Mouse (Mus musculus): Measurements from ENCODE around the gene Nmb.
"Not testable (repeated sequence)": the region's sequence is repeated elsewhere in the genome, so short reads cannot be mapped to it uniquely, and the experiment has no call there.

Gene Nmb

DNA sequence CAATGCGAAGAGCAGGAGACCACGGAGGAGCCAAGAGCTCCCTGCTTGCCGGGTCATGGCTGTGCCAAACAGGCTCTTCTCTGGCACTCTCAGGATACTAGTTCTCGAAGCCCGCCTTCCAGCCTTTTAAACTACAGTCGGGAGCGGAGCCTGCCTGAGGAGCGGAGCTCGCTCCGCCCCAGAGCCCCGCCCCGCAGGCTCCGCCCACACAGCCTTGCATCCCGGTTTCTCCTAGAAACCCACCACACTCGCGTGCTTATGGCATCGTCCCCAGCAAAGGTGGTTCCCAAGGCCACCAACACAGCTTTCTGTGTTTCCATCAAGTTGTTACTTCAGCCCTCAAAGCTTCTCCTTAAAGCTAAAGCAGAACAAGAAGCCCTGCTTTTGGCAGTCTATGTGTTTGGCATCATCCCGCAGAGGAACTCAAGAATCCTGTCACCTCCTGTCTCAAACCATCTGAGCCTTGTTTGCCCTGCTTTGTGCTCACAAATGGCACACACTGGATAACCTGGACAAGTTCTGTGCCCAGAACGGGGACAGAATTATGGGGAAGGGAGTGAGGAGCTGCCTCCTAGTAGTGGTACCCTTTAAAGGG lies at the start of gene Nmb:
Gene Nmb (minus strand): TSS at position 156 of the 595 bp plus-strand sequence.
- DNase-seq (ENCODE audit: low read depth, low spot score): peak; percentile 53

DNA sequence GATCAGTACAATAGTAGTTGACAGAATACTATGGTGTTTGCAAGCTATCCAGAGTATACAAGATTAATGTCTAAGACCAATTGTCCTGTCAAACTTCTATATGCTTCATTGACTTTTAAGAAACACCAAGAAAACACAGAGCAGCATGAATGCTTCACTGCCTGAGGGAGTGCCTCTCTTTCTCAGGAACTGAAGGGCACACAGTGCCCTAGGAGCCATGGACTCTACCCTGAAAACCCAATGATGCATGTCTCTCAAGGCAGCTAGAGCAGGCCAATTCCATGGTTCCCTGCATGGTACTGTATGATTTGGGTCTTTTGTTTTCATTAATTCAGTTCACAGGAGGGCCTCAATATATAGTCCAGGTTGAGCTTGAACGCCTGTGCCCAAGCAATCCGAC lies 49.4 kb upstream of the Nmb start:
- DNase-seq (ENCODE audit: low read depth, low spot score): no peak

DNA sequence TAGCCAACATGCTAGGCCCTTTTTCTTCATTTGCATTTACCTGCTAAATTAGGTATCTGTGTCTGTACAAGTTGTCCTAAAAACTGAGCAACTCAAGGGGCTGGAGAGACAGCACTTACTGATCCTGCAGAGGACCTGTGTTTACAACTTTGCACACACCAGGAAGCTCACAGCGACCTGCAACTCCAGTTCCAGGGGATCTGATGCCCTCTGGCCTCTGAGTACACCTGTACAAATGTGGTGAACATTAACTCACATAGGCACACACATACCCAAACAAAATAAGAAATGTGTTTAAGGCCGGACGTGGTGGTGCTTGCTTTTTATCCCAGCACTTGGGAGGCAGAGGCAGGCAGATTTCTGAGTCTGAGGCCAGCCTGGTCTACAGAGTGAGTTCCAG lies 47.3 kb upstream of the Nmb start:
- DNase-seq (ENCODE audit: low read depth, low spot score): no peak

DNA sequence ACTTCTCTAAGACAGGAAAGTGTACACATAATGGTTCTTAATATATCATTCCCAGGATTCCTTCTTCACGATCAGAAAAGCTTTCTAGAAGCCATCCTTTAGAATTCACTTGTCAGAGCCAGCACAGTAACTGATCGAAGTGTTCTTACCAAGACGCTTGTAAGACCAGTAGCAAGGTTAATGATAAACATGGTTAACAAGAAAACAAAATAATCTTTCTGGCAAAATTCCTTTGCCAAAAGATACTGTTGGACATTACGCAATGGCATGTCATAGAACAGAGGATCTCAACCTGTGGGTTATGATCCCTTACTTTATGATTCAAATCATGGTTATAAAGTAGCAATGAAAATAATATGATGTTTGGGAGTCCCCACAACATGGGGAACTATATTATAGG lies 46.6 kb upstream of the Nmb start:
- no peak for DNase-seq (ENCODE audit: low read depth, low spot score)

DNA sequence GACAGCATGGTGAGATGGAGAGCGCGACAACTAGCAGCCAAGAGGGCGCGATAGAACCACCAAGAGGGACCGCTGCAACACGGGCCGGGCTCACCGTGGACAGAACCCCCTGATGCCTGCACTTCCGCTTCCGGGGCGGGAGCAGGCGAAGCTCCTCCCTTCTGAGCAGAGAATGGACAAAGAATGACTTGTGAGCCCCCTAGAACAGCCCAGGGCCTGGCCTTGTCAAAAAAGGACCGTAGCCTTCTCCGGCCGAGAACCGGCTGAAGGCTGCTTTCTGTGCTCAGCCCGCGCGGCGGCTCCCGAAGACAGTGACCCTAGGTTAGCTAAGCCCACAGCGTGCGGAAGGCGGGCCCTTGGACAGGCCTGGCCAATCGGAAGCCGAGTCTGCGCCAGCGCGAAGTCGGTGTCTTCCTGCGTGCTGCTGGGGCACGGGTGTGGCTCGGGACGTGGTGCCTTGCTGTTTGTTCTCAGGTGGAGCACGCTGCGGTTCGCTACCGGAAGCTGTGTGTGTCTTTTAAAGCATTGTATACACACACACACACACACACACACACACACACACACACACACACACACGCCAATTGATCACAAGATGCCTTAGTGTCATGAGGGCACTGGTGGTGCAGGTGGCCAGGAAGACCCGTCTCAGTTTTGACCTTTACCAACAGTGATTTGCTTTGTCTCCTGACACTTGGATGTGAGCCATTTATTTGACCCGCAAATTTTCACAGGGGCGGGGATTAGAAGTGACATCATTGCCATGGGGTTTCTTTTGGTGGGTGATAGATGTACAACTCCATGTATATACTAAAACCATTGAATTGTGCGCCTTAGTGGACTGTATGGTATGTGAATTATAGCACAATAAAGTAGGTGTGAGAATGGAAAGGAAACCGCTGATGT lies 42.8 kb upstream of the Nmb start, which contains the start of gene Sec11a:
Gene Sec11a (minus strand): TSS at position 336 of the 906 bp plus-strand sequence.
- DNase-seq (ENCODE audit: low read depth, low spot score): peak; percentile 91

DNA sequence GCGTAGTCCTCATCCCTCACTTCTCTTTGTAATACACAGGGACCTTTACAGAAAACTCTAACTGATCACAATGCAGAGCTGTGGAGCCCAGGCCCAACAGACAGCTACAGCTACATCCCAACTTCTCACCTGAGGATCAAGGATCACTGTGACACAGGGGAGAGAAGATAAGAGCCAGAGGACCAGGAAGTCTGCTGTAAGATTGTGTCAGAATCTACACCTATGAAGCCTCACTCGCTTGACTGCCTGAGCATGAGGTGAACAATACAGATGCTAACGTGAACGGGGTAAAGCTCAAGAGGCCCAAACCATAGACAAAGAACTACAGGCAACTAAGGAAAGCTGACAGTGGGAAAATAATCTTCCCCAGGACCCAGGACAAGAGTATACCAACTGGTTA lies 34.9 kb upstream of the Nmb start:
- no peak for DNase-seq (ENCODE audit: low read depth, low spot score)

DNA sequence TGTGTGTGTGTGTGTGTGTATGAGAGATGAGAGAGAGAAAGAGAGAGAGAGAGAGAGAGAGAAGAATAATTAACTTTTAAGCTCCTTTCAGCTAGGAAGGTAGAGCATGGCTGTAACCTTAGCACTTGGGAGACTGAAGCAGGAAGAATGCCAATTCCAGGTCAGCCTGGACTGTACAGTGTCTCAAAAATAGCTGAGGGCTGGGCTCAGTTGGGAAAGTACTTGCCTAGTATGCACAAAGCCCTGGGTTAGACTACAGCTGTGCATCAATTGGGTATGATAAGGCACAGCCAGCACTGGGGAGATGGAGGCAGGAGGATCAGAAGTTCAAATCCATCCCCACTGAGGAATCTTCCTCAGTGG lies 32.4 kb upstream of the Nmb start:
- DNase-seq (ENCODE audit: low read depth, low spot score): not testable (repeated sequence)

DNA sequence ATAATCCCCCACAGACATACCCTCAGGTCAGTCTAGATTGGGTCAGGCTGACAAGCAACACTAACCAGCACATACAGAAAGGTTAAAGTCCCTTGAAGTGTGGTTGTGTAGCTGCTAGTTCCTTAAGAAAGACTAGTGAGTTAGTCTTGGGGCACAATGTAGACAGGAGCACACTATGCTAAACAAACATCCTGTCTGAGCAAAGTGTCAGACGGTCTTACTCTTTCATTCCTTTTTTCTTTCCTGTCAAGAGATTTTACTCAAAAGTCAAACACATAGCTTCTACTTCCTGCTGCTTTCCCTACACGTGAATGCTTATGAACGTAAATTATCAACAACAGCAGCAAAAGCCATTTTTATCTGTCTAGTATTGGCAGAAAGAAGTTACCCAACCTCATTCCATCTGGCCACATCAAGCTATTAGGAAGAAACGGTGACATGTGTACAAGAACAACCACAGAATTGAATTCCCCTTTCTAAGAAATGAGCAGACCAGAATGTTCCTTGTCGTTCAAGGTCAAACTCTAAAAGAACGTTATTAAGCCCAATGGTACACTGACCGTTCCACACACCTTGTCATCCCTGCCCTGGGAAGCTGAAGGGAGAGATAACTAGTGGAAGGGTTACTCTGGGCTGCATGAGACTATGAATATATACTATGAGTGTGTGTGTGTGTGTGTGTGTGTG lies 31.9 kb upstream of the Nmb start:
- not testable (repeated sequence) for DNase-seq (ENCODE audit: low read depth, low spot score)

DNA sequence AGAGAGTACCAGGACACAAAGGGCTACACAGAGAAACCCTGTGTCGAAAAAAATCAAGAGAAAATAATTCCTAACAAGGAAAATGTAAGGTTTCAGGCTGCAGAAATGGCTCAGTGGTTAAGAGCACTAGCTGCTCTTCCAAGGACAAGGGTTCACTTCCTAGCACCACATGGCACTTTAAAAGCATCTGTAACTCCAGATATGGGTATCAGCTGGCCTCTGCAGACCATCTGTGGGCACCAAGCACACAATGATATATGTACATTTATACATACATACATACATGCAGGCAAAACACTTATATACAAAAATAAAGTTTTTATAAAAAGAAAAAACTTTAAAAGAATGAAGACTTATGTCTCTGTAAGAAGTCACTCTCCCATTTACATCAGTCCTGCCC lies 31.0 kb upstream of the Nmb start:
- no peak for DNase-seq (ENCODE audit: low read depth, low spot score)

DNA sequence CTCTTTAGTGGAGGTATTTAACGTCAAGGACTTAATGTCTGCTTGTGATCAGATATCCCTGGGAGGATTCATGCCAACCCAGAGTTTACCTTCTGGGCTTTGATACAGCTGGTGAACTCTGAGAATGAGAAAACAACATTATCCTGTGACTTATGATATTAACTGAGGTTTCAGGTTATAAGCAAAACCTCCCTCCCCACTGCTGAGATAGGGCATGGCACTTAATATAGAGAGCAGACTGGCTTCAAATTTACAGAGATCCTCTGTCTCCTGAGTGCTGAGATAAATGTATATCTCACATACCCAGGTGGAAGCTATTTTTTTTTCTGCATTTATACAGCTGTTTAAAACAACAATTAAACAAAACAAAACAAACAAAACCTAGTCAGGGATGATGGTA lies 27.9 kb upstream of the Nmb start:
- DNase-seq (ENCODE audit: low read depth, low spot score): no peak

DNA sequence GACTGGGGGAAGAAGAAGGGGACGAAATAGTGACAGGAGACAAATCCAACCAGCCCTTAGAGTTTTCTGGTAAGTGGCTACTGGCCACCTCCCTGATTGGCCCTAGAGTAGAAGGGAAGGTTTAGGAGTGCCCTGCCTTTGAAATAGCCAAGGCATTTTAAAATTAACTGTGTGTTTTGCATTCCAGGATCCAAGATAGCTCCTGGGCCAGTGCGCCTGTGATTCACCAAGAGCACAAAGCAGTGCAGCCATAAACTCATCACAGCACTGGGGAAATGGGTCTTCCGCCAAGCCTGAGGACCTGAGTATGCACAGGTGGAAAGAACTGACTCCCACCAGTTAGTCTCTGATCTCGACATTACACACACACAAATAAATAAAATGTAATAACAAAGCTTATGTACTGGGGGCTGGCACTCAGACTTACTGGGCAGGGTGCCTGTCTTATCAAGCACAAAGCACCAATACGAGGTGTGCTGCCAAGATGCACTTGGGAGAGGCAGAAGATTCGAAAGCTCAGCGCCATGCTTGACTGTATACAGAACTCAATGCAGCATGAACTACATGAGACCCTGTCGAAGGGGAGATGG lies 26.8 kb upstream of the Nmb start:
- no peak for DNase-seq (ENCODE audit: low read depth, low spot score)

DNA sequence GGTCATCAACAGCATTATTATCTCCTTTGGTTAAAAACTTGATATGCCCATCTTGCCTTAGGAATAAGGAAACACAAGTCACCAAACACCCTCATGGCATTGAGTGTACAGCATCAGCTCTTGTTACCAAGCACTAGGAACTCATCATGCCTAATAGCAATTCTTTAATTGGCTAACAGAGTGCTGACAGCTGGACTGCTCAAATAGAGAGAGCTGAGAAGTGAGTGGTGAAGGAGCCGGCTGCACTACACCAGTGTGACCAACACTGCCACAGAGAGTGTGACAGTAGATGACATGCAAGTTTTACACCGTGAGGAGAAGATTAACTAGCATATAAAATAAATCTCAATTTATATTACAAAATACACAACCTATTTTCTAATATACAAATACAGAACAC lies 18.3 kb upstream of the Nmb start:
- DNase-seq (ENCODE audit: low read depth, low spot score): peak; percentile 25

DNA sequence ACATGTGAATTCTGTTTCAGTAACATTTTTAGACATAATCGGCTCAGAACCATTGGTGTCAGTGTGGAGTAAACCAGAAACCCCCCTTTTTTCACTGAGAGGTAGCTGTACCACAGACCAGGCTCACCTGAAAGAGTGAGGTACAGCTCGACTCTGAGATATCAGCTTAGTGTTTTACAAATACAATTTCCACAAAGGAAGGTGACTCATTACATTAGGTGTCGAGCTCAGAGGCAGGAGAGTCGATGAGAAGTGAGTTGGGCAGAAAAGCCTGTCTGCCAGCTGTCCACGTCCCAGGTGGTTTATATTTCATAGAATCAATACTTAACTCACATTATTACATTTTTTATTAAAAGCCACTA lies 14.8 kb upstream of the Nmb start:
- DNase-seq (ENCODE audit: low read depth, low spot score): no peak

DNA sequence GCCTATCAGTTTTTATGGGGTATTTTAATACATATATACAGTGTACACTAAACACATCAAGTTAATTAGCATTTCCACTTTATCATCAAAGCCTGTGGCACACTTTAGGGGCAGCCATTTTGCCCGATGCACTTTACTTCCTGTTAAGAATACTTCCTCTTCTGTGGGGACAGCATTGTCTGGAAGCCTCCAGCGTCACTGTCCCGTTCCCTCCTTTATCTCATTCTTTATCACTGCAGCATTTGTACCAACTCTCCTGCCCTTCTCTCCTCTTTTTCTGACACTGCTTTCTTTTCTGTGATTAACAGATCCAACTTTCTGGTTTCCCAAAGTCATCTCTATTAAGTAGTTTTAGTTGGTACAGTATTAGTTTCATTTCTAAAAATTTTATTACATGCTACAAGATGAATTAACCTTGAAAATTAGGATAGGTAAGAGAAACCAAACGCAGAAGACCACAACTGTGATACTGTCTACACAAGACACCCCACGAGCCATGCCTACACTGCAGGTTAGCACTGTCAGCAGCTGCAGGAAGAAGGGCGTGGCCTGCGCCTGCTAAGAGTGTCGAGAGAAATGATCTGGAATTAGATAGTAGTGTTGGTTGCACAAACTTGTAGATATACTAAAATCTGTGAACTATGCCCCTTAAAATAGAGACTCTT lies 14.2 kb upstream of the Nmb start:
- no peak for DNase-seq (ENCODE audit: low read depth, low spot score)

DNA sequence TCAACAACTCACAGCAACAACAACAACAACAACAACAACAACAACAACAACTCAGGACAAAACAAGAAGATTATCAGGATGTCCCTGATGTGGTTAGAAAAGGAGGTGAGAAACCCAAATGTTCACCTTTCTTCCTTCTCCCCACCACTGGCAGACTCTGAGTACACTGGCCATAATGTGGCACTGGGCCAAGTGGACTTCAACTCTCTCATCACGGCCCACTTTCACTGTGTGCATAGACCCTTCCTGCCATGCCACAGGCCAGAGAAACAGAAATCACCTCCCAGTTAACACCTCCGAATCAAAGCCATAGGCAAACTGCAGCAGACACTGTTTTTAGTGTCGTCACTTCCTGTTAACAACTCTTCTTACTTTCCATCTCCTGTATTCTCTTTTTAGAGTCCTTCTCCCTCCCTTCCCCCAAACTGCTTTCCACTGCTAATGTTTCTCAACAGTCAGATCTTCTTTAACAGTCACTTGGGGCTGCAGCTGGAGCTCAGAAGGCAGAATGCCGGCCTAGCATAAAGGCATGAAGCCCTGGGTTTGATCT lies 13.1 kb upstream of the Nmb start:
- DNase-seq (ENCODE audit: low read depth, low spot score): no peak

DNA sequence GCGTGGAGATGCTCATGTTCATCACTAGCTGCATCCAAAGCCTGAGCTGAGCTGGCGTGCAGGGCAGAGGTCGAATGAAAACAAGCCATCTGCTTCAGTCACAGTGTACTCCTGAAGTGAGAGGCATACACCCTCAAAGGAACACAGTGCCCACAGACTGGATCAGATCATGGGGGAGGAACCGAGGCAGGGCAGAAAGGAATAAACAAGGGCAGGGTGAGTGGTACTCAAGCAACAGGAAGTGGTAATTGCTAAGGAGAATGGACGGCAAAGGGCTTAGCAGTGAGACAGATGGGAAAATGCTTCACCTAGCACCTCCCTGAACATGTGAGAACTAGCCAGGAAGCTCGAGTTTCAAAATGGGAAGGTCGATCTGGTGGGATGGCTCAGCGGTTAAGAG lies 7.6 kb upstream of the Nmb start:
- DNase-seq (ENCODE audit: low read depth, low spot score): no peak

DNA sequence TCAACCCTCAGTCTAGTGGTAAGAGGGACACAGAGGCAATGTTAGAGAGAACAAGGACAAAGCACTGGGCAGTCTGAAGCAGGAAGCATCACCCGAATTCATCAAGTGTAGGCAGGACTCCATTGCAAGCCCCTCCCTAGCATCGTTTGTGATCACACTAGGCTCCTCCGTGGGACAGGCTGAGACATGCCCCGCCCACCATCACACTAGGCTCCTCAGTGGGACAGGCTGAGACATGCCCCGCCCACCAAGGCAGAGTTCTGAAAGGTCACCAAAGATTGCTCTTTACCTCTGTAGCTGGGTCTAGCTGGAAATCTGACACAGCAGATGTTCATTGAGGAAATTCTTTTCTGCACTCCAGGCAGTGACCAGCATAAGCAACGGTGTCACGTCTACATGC lies 6.2 kb upstream of the Nmb start:
- no peak for DNase-seq (ENCODE audit: low read depth, low spot score)

DNA sequence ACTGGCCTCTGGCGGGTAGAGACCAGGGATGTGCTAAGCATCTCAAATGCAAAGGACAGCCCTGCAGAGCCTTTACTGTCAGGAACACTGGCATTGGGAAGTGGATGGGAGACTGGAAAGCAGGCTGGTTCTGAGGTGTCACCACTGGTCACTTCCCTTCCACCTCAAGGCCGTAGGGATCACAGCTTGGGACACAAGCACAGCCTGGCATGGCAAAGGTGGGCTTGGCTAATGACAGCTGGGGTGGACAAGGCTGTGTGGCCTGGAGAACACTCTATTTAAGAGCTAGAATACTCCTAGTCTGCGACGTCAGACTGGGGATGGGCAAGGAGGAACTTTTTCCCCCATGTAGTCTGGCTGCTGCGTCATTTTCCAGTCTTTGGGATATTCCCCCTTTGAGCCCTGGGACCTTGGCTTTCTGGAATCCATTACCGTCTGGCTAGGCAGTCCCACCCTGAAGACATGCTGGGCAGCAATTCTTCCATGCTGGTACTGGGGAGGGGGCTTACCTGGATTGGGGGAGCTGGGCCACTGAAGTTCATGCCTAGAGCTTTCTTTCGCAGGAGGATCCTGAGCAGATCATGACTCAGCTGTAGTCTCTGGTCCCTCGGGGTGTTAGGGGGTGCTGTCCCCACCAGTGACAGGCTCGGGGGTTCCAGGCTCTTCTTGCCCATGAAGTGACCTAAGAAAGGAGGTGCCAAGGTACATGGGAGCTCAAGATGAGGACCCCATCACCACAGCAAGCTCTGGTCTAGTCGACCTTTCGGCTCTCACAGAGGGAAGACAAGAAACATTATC lies 1.1 kb downstream of the Nmb start:
- DNase-seq (ENCODE audit: low read depth, low spot score): no peak

DNA sequence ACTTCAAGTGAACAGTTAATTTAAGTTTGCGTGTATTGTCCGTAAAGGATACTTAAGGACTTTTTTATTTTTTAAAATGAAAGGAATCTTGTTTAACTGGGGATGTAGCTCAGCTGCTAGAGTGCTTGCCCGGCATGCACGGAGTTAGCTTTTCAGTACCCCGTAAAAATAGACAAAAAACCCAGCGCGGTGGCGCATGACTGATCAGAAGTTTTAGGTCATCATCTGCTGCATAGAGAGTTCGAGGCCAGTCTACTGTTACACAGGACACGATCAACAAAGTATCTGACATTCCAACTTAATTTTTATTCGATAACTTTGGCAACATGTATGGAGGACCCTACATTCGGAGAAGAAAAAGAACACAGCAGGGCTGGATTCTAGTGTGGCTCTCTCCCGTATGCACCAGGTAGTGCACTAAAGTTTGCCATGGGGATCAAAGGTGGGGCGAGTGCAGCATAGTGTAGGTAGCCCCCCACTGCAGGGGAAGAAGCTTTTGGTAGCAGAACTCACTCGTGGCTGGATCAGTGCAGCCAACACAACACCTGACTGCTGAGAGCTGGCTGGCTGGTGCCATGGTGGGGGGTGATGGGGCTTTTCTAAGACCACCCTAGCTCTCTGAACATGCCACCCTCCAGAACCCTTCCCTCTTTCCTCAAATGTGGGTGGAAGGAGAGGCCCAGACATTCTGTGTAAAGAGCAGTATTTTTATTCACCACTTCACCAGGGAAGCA lies 3.2 kb downstream of the Nmb start:
- DNase-seq (ENCODE audit: low read depth, low spot score): no peak

DNA sequence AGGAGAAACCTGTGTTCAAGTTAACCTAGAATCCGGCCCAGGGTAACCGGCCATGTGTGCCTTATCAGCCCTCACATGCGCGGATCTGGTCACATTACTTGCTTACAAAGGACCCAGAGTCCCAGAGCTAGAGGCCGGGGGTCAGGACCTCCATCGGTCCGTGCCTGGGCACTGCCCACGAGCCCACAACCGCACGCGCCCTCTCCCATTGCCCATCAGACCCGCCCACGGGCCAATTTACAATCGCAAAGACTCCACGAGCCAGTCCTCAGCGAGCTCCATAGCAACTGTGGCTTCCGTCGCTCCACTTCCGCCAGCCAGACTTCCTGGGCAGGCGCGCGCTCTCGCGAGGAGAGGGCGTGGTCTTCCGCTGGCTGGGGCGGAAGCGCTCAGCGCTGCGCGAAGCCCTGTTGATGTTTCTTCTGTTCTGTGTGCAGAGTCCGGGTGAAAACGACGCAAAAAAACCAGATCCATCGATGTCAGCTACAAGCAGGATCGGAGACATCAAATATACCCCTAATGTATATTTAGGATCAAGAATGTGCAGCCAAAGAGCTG lies 3.9 kb downstream of the Nmb start, which contains the start of gene Wdr73:
Gene Wdr73 (minus strand): TSS at position 326 of the 558 bp plus-strand sequence.
- peak; percentile 86 for DNase-seq (ENCODE audit: low read depth, low spot score)

Data from skeletal muscle tissue, adult 2 months (tissue).